Mouse (Mus musculus) right cerebral cortex, postnatal 4 days (tissue): ENCODE measurements at regions not wholly inside any gene's neighbourhood (a gene's known extent, or its start where the extent isn't known, plus 50 kb on each side); places are given as distances from the start of the nearest gene placed in this dataset.
A peak's percentile ranks its signal among the peaks of the same experiment; 100 is the strongest.

Experiments
- DNase-seq: peaks from one replicate; pipeline ENCODE4 v3.0.0-alpha.2; 2022

GRCm38 (mm10) chr10:98311403-98311802, 584.8 kb upstream of the C030005K15Rik start:
- no peak for DNase-seq

- DNase-seq, result no peak
Observed at GRCm38 (mm10) chr10:98318416-98318815, 591.9 kb upstream of the C030005K15Rik start.

- DNase-seq, result no peak
Observed at GRCm38 (mm10) chr10:98323846-98324245, 590.4 kb upstream of the Atp2b1 start.

- no peak for DNase-seq
Observed at GRCm38 (mm10) chr10:98324591-98324990, 589.6 kb upstream of the Atp2b1 start.

- no peak for DNase-seq
Observed at GRCm38 (mm10) chr10:98325720-98326119, 588.5 kb upstream of the Atp2b1 start.

- no peak for DNase-seq
Observed at GRCm38 (mm10) chr10:98332682-98333081, 581.5 kb upstream of the Atp2b1 start.

- no peak for DNase-seq
Observed at GRCm38 (mm10) chr10:98333411-98334067, 580.7 kb upstream of the Atp2b1 start.

- no peak for DNase-seq
Observed at GRCm38 (mm10) chr10:98343827-98344226, 570.4 kb upstream of the Atp2b1 start.

- DNase-seq, result peak; percentile 26
Observed at GRCm38 (mm10) chr10:98349466-98349865, 564.7 kb upstream of the Atp2b1 start.

GRCm38 (mm10) chr10:98350318-98350926, 563.8 kb upstream of the Atp2b1 start:
- DNase-seq, result no peak

GRCm38 (mm10) chr10:98352061-98352460, 562.1 kb upstream of the Atp2b1 start:
- no peak for DNase-seq

- DNase-seq, result no peak
Observed at GRCm38 (mm10) chr10:98354486-98354885, 559.7 kb upstream of the Atp2b1 start.

GRCm38 (mm10) chr10:98364604-98365003, 549.6 kb upstream of the Atp2b1 start:
- DNase-seq, result no peak

- DNase-seq, result no peak
Observed at GRCm38 (mm10) chr10:98372561-98372960, 541.6 kb upstream of the Atp2b1 start.

GRCm38 (mm10) chr10:98373314-98373713, 540.9 kb upstream of the Atp2b1 start:
- DNase-seq, result no peak

- no peak for DNase-seq
Observed at GRCm38 (mm10) chr10:98374684-98375083, 539.5 kb upstream of the Atp2b1 start.

- no peak for DNase-seq
Observed at GRCm38 (mm10) chr10:98388543-98388942, 525.7 kb upstream of the Atp2b1 start.

GRCm38 (mm10) chr10:98399864-98400263, 514.3 kb upstream of the Atp2b1 start:
- DNase-seq, result peak; percentile 8

- DNase-seq, result no peak
Observed at GRCm38 (mm10) chr10:98417807-98418743, 496.1 kb upstream of the Atp2b1 start.

- DNase-seq, result no peak
Observed at GRCm38 (mm10) chr10:98424450-98424849, 489.8 kb upstream of the Atp2b1 start.

GRCm38 (mm10) chr10:98434974-98435373, 479.2 kb upstream of the Atp2b1 start:
- DNase-seq, result no peak

- DNase-seq, result no peak
Observed at GRCm38 (mm10) chr10:98461538-98461937, 452.7 kb upstream of the Atp2b1 start.

- DNase-seq, result no peak
Observed at GRCm38 (mm10) chr10:98474581-98474980, 439.6 kb upstream of the Atp2b1 start.
